Mouse (Mus musculus): ENCODE results near the gene Cacnb2.

- TF ChIP-seq POLR2A (IDR thresholded peaks at IDR 0.05; ENCODE audit: borderline replicate concordance, insufficient read depth, low read length) (no peak), CTCF (IDR thresholded peaks at IDR 0.05; ENCODE audit: borderline replicate concordance, insufficient read depth, low read depth, low read length) (no peak)
These were observed 171.5 kb downstream of the Cacnb2 start for GRCm38 (mm10) chr2:14774375-14774774.

Measured in cerebellum, adult 2 months (tissue).